Mouse (Mus musculus): ENCODE results near the gene Ppm1g.

Gene Ppm1g

GRCm38 (mm10) chr5:31220448-31221303 is at the start of gene Ppm1g:
TSS of gene Ppm1g (minus strand) at chr5:31220687.
- in situ Hi-C loops (cut with MboI; ENCODE audit: low sequenced_read_pairs): no loop called here

- in situ Hi-C loops (cut with MboI; ENCODE audit: low sequenced_read_pairs): no loop called here
These were observed 47.2 kb upstream of the Ppm1g start for GRCm38 (mm10) chr5:31267686-31268085.

DNA sequence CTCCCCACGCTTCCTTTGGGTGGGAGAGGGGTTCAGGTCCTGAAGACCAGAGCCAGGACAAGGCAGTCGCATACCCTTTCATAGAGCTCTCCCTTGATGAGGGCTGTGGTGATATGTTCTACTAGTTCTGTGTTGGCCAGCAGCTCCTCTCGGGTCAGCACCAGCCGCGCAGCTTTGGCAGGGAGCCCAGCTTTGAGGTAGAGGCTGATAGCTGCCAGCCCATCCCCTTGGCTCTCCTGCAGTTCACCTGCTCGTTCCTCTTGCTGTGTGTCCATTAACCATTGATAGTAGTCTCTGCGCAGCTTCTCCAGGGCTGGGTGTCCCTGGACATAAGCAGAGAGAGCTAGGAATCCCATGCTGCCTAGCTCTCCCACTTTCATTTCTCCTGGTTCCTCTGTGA is 45.6 kb upstream of the Ppm1g start:
- in situ Hi-C loops (cut with MboI; ENCODE audit: low sequenced_read_pairs): no loop called here

DNA sequence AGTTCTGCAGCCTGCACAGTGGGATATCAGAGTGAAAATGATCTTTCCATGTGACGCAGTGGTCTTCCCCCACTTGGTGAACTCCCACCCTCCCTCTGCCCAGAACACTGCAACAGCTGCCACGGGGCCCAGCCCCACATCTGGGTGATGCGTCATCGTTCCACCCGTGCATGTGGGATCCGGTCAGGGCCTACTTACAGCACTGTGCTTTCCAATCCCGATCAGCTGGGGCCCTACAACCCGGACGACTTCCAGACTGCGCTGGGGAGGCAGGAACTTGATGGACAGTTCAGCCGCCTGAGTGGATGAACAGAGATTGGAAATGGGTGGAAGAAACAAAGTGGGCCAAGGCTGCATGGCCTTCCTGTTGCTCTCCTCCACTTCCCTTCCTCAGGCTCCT is 37.1 kb upstream of the Ppm1g start:
- in situ Hi-C loops (cut with MboI; ENCODE audit: low sequenced_read_pairs): no loop called here

DNA sequence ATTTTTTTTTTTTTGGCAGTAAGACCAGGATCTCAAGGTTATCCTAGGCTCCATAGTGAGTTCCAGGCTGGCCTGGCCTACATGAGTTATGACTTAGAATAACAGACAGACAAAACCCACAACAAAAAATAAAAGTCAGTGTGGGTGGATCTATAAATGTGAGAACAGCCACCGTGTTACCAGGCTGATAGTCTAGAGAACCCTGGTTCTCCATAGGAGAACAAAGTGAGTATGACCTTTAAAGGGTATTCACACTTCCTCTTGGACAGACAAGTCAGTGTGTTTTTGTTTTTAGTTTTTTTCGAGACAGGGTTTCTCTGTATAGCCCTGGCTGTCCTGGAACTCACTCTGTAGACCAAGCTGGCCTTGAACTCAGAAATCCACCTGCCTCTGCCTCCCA is 35.5 kb upstream of the Ppm1g start:
- in situ Hi-C loops (cut with MboI; ENCODE audit: low sequenced_read_pairs): no loop called here

DNA sequence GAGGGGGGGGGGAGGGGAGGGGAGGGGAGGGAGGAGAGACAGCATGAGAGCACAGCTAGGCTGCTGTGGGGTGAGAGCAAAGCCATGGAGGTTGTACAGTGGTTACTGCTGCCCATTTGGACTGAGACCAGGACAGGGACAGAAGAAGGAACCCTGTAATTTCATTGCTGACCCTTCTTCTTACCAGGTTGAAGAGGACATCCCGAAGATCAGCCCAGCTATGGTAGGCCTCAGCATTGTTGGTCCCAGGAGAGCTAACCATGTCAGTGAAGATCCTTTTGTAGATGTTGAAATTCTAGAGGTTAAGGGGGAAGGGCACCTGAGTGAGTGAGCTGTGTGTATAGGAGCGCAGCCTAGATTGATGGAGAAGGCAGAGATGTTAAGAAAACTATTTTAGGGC is 34.9 kb upstream of the Ppm1g start:
- in situ Hi-C loops (cut with MboI; ENCODE audit: low sequenced_read_pairs): no loop called here

DNA sequence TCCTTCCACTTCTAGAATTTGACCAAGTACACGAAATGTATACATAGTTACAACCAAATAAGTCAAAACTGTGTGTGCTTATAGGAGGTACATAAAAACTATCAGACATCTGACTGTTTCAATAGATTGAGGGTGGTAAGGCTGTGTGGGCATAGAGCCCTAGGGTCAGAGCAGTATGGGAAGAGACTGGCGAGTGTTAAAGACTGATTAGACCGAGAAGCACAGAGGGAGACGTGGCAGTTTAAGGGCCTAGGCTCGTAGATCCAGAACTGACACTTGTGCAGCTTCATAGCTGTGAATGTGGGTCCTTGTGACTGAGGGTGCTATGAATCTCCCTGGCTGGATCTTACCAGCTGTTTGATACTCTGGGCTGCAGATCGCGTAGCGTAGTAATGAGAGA is 34.4 kb upstream of the Ppm1g start:
- in situ Hi-C loops (cut with MboI; ENCODE audit: low sequenced_read_pairs): no loop called here

DNA sequence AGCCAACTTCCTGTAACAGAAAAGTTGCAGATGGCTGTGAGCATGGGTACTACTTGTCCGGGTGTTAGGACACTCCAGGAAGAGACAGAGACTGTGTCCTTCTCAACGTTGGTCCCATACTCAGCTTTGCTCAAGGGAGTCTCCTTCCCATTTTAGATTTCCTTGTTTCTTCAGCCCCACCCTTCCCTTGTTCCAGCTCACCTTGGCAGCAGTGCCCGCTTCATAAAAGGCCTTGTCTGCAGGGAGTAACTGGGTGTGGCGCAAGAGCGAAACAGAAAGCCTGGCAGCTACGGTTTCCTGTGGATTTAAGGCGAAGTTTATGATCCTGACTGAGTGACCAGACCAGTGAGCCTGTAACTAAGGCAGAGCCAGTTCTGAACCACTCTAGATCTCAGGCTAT is 34.0 kb upstream of the Ppm1g start:
- in situ Hi-C loops (cut with MboI; ENCODE audit: low sequenced_read_pairs): no loop called here

- in situ Hi-C loops (cut with MboI; ENCODE audit: low sequenced_read_pairs): no loop called here
These were observed 33.3 kb upstream of the Ppm1g start for GRCm38 (mm10) chr5:31253806-31254205.

DNA sequence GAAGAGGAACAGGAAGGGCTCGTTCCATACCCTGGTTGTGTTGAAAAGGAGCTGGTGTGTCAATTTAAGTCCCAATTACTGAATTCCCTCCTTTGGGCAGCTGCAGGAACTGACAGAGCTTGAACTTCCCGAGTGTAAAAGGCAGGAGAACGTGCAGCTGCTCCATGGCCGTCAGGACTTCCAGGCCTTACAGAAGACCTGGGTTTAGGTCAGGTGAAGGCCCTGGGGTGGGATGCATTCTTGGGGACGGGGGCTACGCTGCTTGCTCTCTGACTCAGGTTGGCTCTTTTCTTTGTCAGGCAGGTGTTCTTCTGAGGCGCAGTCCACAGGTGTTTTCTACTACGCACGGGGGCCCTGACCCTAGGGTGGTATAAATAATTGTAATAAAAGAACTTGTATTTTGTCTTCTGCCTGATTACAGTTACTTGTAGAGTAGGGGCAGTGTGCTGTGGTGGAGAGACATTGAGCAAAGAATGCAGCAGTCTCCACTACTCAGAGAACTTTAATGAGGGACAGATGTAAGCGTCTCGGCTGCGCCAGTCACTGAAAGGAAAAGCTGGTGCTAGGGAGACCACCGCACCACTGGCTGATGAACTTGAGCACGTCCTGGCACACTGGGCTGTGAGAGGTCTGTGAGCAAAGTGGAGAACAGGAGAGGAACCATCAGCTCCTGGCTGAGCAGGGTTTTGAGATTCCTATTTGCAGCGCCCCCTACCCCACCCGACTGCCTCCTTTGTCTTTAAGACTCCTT is 32.5 kb upstream of the Ppm1g start:
- in situ Hi-C loops (cut with MboI; ENCODE audit: low sequenced_read_pairs): no loop called here

DNA sequence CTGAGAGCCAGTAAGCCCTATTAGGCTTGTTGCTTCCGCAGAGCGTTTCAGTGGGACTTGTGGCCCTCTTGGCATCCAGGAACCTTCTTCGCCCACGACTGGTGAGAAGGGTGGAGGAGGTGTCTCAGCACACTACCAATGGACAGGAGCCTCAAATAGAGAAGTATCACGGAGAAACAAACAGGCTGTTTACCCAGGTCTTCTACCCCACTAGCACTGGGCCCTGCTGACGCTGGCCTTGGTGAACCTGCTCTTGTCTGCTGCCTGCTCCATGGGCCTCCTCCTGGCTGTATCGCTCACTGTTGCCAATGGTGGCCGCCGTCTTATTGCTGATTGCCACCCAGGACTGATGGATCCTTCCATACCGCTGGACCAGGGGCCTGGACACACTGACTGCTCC is 31.7 kb upstream of the Ppm1g start:
- in situ Hi-C loops (cut with MboI; ENCODE audit: low sequenced_read_pairs): no loop called here

- in situ Hi-C loops (cut with MboI; ENCODE audit: low sequenced_read_pairs): no loop called here
These were observed 31.1 kb upstream of the Ppm1g start, which contains the start of gene Krtcap3 for GRCm38 (mm10) chr5:31251541-31252101. TSS of gene Krtcap3 (plus strand) at chr5:31251691.

DNA sequence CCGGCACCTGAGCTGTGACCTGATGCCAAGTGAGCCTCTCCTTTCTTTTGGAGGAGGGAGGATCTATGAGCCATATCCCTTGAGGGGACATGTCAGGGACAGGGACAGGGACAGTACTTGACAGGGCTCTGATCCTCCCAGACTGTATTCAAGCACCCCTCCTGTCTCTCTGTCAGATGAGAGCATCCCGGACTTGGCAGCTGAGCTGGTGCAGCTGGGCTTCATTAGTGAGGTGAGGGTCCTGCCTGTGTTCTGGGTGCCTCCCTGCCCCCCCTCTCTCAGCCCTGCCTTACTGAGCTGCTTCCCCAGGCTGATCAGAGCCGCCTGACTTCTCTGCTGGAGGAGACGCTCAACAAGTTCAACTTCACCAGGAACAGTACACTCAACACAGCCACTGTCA is 30.2 kb upstream of the Ppm1g start:
- in situ Hi-C loops (cut with MboI; ENCODE audit: low sequenced_read_pairs): no loop called here

DNA sequence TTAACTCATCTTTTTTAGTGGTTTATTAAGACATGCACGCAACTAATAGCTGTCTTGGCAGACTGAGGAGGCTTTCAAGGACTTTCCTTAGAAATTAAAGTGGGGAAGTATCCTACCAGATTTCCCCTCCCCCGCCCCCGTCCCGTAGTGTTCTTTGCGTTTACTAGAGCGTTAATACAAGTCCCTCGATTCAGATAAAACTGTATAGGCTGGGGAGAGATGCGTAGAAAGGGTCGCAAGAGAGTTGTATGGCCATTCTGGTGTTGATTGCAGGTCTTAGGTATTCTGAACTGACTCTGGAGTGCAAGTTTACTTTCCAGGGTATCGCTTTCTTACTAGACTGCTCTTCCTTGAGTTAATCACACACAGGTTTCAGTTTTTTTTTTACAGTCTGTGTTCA is 21.7 kb upstream of the Ppm1g start:
- in situ Hi-C loops (cut with MboI; ENCODE audit: low sequenced_read_pairs): no loop called here

DNA sequence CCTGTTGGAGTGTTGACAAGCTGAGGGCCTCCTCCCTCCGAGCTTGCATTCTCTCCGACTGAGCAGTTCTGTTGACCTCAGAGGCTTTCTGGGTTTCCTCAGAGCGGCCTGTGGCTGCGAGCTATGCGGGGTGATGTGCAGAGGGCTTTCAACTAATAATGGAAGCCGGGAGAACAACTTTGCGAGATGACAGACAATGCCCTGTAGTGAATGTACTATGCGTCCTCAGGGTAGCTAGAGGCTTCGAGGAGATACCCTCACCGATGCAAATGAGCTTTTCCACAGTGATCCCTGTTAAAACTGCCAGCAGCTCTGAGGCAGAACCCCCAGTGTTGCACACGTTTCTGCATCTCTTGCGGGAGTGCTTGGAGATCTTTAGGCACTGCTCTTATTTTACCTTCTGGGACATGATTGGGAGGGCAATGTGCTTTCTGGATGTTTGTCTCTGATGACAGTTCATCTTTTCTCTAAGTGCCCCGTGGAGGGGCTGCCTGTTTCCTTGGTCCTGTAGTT is 21.1 kb upstream of the Ppm1g start:
- in situ Hi-C loops (cut with MboI; ENCODE audit: low sequenced_read_pairs): no loop called here

DNA sequence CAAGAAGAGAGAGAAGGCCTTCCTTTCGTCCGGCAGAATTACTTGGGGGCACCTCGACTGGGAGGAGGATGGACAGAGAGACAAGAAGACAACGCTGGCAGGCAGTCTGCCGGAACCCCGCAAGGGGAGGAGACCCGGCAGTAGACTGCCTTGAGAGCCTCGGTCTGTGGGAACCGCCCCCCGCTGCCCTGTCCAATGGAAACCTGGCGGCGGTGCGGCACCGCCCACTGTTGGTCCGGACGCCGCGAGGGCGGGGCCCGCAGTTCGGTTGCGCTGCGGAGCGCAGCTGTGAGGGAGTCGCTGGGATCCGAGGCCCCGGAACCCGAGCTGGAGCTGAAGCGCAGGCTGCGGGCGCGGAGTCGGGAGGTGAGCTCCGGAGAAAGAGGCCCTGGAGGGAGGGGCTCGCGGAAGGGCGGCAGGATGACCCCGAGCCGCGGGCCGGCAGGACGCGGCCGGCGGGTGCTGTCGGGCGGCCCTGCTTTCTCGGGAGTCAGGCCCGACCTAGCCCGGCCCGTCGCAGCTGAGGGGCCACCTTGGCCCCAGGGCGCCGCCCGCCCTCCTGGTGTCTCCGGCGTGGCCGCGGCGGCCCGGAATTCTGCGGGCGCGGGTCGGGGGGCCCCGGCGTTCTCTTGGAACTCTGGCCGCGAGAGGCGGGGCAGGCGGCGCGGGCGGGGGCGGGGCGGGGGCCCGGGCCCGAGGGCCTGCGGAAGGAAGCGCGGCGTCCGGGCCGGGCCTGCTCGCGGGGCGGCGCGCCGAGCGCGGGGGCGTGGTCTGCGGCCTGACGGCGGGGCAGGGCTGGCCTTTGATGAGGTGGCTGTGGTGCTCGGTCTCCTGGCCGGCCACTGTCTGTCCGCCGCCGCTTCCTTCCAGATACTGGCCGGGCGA is 20.4 kb upstream of the Ppm1g start, which contains the start of the genes Nrbp1 and Gm9970:
Nrbp1 (plus strand) TSS at position 228 of the 885 bp plus-strand sequence.
Gm9970 (minus strand) TSS at position 596 of the 885 bp plus-strand sequence.
- in situ Hi-C loops (cut with MboI; ENCODE audit: low sequenced_read_pairs): no loop called here

- in situ Hi-C loops (cut with MboI; ENCODE audit: low sequenced_read_pairs): no loop called here
These were observed 6.2 kb upstream of the Ppm1g start for GRCm38 (mm10) chr5:31226641-31227040.

GRCm38 (mm10) chr5:31222696-31223095 is 2.2 kb upstream of the Ppm1g start:
- in situ Hi-C loops (cut with MboI; ENCODE audit: low sequenced_read_pairs): no loop called here

DNA sequence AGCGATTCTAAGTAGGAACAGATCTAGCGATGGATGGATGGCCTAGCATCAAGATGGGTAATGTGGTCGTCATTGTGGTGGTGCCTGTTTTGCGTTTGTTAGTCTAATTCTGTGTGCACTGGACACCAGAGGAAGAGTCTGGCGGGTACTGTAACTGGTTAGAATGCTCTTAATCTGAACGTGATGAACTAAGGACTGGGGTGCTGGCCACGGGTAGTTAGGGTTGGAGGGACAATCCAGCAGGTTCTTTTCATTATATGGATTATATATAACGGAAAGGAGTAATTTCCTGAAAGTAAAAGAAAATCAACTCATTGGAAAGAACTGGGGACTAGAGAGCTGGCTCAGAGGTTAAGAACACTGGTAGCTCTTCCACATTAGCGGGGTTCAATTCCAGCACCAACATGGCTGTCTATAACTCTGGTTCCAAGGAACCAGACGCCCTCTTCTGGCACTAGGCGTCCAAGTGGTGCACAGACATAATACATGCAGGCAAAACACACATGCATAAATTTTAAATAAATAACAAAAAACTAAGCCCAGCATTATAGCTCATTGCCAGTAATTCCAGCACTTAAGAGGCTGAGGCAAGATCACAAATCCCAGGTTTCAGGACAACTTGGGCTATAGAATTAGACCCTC is 938 bp upstream of the Ppm1g start:
- in situ Hi-C loops (cut with MboI; ENCODE audit: low sequenced_read_pairs): no loop called here

- in situ Hi-C loops (cut with MboI; ENCODE audit: low sequenced_read_pairs): no loop called here
These were observed 508 bp downstream of the Ppm1g start for GRCm38 (mm10) chr5:31219911-31220447.

Measured in CH12F3 (cell line).